Mouse (Mus musculus) adrenal gland, postnatal 25 days (tissue): ENCODE data around the gene Gorasp1. TPM values are rescaled to one million over a fixed set of nuclear protein-coding genes. Genes with fewer than 3 reads are reported as not detected.

Experiments used
- DNase-seq: peaks from one replicate; pipeline ENCODE4 v3.0.0; 2021; ENCODE audit warnings: mixed read lengths
- long read RNA-seq: library from polyadenylated mRNA; stranded (forward); transcript quantifications from one replicate; pipeline ENCODE4 v2.0.0, GENCODE M21; 2021
- total RNA-seq: library from RNA; stranded (reverse); gene quantifications from 2 replicates; pipeline ENCODE4 v1.2.3, GENCODE M21; 2021

Gene Gorasp1
- total RNA-seq: 16.5 and 33.1 TPM in 2 replicates
- long read RNA-seq, transcript Gorasp1-201 (9 exons, 3,906 nt): major isoform, 51 of 72 reads
- long read RNA-seq, partial matches to known transcripts: 6 of 72 reads
- long read RNA-seq, other reads (novel, unspliced or antisense): 15 of 72 reads

GRCm38 (mm10) chr9:119937005-119937773 lies at the start of gene Gorasp1, which contains the start of gene Ttc21a:
Gene Gorasp1 (minus strand): TSS chr9:119937565.
Gene Ttc21a (plus strand): TSS chr9:119937606.
- peak; percentile 96 for DNase-seq

GRCm38 (mm10) chr9:119985881-119986574 lies 48.7 kb upstream of the Gorasp1 start:
- DNase-seq: no peak

GRCm38 (mm10) chr9:119984536-119985011 lies 47.2 kb upstream of the Gorasp1 start, which contains the start of gene Csrnp1:
Gene Csrnp1 (minus strand): TSS chr9:119984658.
- no peak for DNase-seq

GRCm38 (mm10) chr9:119983585-119984535 lies 46.5 kb upstream of the Gorasp1 start:
- peak; percentile 97 for DNase-seq

GRCm38 (mm10) chr9:119982956-119983551 lies 45.7 kb upstream of the Gorasp1 start:
- DNase-seq: peak; percentile 73

- DNase-seq: peak; percentile 46
Observed at GRCm38 (mm10) chr9:119982241-119982811, 45.0 kb upstream of the Gorasp1 start.

GRCm38 (mm10) chr9:119981183-119982179 lies 44.1 kb upstream of the Gorasp1 start:
- peak; percentile 59 for DNase-seq

- DNase-seq: no peak
Observed at GRCm38 (mm10) chr9:119980770-119981182, 43.4 kb upstream of the Gorasp1 start.

- DNase-seq: no peak
Observed at GRCm38 (mm10) chr9:119979749-119980148, 42.4 kb upstream of the Gorasp1 start.

- DNase-seq: no peak
Observed at GRCm38 (mm10) chr9:119978811-119979441, 41.6 kb upstream of the Gorasp1 start.

GRCm38 (mm10) chr9:119978151-119978810 lies 40.9 kb upstream of the Gorasp1 start:
- no peak for DNase-seq

GRCm38 (mm10) chr9:119977557-119978060 lies 40.2 kb upstream of the Gorasp1 start:
- DNase-seq: no peak

- DNase-seq: no peak
Observed at GRCm38 (mm10) chr9:119976704-119977556, 39.6 kb upstream of the Gorasp1 start.

GRCm38 (mm10) chr9:119975286-119975685 lies 37.9 kb upstream of the Gorasp1 start:
- no peak for DNase-seq

GRCm38 (mm10) chr9:119974609-119975008 lies 37.2 kb upstream of the Gorasp1 start:
- no peak for DNase-seq

GRCm38 (mm10) chr9:119973869-119974520 lies 36.6 kb upstream of the Gorasp1 start:
- DNase-seq: no peak

- no peak for DNase-seq
Observed at GRCm38 (mm10) chr9:119973281-119973680, 35.9 kb upstream of the Gorasp1 start.
